Mouse (Mus musculus) liver, adult 2 months (tissue): ENCODE data around the gene Atp5d. TPM values are rescaled to one million over a fixed set of nuclear protein-coding genes. Genes with fewer than 3 reads are reported as not detected.

Experiments
- DNase-seq: peaks from one replicate; pipeline ENCODE4 v3.0.0-alpha.2; 2011; ENCODE audit warnings: low read depth, low spot score; ENCODE audit errors: extremely low read depth
- H3K27ac ChIP-seq: fragments of 200-500 bp; replicated peaks from 2 replicates; pipeline ENCODE4 v1.5.1; 2012; ENCODE audit warnings: low read depth, mild to moderate bottlenecking, control low read depth, inconsistent platforms, low read length; ENCODE audit not compliant: insufficient read depth
- H3K27me3 ChIP-seq: fragments of 200-500 bp; 2 replicates; pipeline ENCODE4 v1.6.1; 2012; ENCODE audit warnings: mild to moderate bottlenecking, moderate library complexity, low read length, inconsistent platforms; ENCODE audit not compliant: control insufficient read depth, insufficient read depth
- H3K36me3 ChIP-seq: fragments of 200-500 bp; 2 replicates; pipeline ENCODE4 v1.6.1; 2012; ENCODE audit warnings: low read length, inconsistent platforms; ENCODE audit not compliant: control insufficient read depth, insufficient read depth
- H3K4me1 ChIP-seq: fragments of 200-500 bp; 2 replicates; pipeline ENCODE4 v1.6.1; 2011; ENCODE audit warnings: low read length; ENCODE audit not compliant: control insufficient read depth, insufficient read depth
- H3K4me3 ChIP-seq: fragments of 200-500 bp; 2 replicates; pipeline ENCODE4 v1.5.1; 2011; ENCODE audit warnings: low read depth, mild to moderate bottlenecking, control low read depth, low read length, moderate library complexity; ENCODE audit not compliant: insufficient read depth
- H3K79me2 ChIP-seq: fragments of 200-500 bp; 2 replicates; pipeline ENCODE4 v1.6.1; 2012; ENCODE audit warnings: inconsistent platforms, mild to moderate bottlenecking, low read length, moderate library complexity; ENCODE audit not compliant: control insufficient read depth, insufficient read depth
- H3K9ac ChIP-seq: fragments of 200-500 bp; 2 replicates; pipeline ENCODE4 v1.6.1; 2012; ENCODE audit warnings: low read depth, mild to moderate bottlenecking, control low read depth, inconsistent platforms, low read length
- CTCF ChIP-seq: fragments of 200-500 bp; IDR thresholded peaks from 2 replicates; pipeline ENCODE4 v1.5.1; 2011; ENCODE audit warnings: low read depth, low read length, control low read depth
- POLR2A ChIP-seq: fragments of 200-500 bp; IDR thresholded peaks from 2 replicates; pipeline ENCODE4 v1.6.1; 2011; ENCODE audit warnings: low read length, control low read depth; ENCODE audit not compliant: insufficient read depth; ENCODE audit errors: extremely low read depth
- WGBS: fragments of 180-500 bp; shearing (Covaris S2); methylation state at CpG from one replicate; pipeline ENCODE4 v1.1.7; 2018; 5-methylcytosine and 5-hydroxymethylcytosine counted together
- polyA plus RNA-seq: library from polyadenylated mRNA; depleted of rRNA; stranded (reverse); fragments of >200 nt; gene quantifications from 2 replicates; pipeline ENCODE4 v1.2.3, GENCODE M21; 2012
- total RNA-seq: library from RNA; depleted of rRNA; stranded (reverse); fragments of >200 nt; gene quantifications from 2 replicates; pipeline ENCODE4 v1.2.3, GENCODE M21; 2014

Atp5d gene
- total and polyA plus RNA-seq, 2 experiments, result 144 to 1,387 TPM

DNA sequence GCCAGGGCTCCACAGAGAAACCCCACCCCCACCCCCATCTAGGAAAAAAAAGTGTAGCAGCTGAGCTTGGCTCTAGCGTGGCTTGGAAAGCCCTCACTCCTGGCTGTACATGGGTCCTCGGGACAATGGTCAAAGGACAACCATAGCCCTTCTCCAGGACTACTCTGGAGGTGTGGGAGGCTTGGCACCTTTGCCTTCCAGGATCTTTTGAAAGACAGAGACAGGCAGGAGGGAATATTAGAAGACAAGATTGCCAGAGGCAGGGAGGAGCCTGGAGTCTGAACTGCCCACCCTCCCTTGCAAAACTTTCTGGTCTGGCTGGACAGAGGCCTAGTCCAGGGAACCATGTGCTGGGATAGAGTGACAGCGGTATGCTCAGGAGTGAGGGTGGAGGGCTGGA, 43.7 kb upstream of the Atp5d start:
- H3K27me3 ChIP-seq, result no peaks in the 10 kb centered on the region
- no peak overlapping the region for H3K4me3 ChIP-seq
- WGBS, result 19% methylated on average over 3 of the region's 3 CpGs
- H3K4me1 ChIP-seq, result peaks cover 82% of the 10 kb centered on the region
- peak; percentile 88 for DNase-seq
- peaks cover 75% of the 10 kb centered on the region for H3K79me2 ChIP-seq
- no peaks in the 10 kb centered on the region for H3K36me3 ChIP-seq
- peak overlapping the region; percentile 39 for H3K9ac ChIP-seq
- TF ChIP-seq CTCF (no peak), POLR2A (no peak)
- H3K27ac ChIP-seq, result peak overlapping the region; percentile 80

DNA sequence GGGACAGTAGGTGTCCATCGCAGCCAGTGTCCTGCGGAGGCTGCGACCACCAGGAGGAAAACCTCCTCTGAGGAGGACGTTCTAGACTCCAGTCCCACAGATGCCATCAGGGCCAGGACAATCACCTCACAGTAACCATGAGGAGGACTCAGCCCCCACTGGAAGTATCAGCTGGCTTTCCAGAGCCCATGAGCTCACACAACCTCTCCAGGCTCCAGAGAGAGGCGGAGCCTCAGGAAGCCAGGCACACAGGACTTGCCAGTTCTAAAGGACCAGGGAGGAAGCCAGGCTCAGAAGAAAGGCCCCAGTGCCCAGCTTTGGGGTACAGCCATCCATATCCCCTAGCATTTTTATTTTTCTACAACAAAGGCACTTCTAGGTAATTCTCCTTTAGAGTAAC, 42.9 kb upstream of the Atp5d start:
- no peaks in the 10 kb centered on the region for H3K36me3 ChIP-seq
- peaks cover 75% of the 10 kb centered on the region for H3K79me2 ChIP-seq
- DNase-seq, result no peak
- peaks cover 83% of the 10 kb centered on the region for H3K4me1 ChIP-seq
- H3K27me3 ChIP-seq, result no peaks in the 10 kb centered on the region
- H3K4me3 ChIP-seq, result no peak overlapping the region
- TF ChIP-seq CTCF (no peak), POLR2A (no peak)
- WGBS, result 66% methylated on average over 5 of the region's 5 CpGs
- H3K27ac ChIP-seq, result peak overlapping the region; percentile 80
- H3K9ac ChIP-seq, result peak overlapping the region; percentile 39

- H3K27ac ChIP-seq, result no peak overlapping the region; the same call in 1 of the 2 replicates
- no peak for DNase-seq
- TF ChIP-seq CTCF, result no peak
- TF ChIP-seq POLR2A, result no peak
- H3K4me1 ChIP-seq, result peaks cover 74% of the 10 kb centered on the region
- H3K27me3 ChIP-seq, result no peaks in the 10 kb centered on the region
- no peak overlapping the region for H3K9ac ChIP-seq
- no peaks in the 10 kb centered on the region for H3K36me3 ChIP-seq
- peaks cover 72% of the 10 kb centered on the region for H3K79me2 ChIP-seq
- WGBS, result 19% methylated on average over 7 of the region's 7 CpGs
- no peak overlapping the region for H3K4me3 ChIP-seq
Observed at GRCm38 (mm10) chr10:80097275-80097674, 41.2 kb upstream of the Atp5d start.

- Histone ChIP-seq H3K4me1 (peaks cover 63% of the 10 kb centered on the region), H3K27ac (peak overlapping the region; percentile 91), H3K27me3 (no peaks in the 10 kb centered on the region), H3K9ac (peak overlapping the region; percentile 7; the same call in 1 of the 2 replicates), H3K4me3 (no peak overlapping the region), H3K79me2 (peaks cover 61% of the 10 kb centered on the region), H3K36me3 (no peaks in the 10 kb centered on the region)
- peak; percentile 83 for DNase-seq
- TF ChIP-seq CTCF, result no peak
- 10% methylated on average over 5 of the region's 5 CpGs for WGBS
Observed at GRCm38 (mm10) chr10:80098630-80099029, 39.8 kb upstream of the Atp5d start.

DNA sequence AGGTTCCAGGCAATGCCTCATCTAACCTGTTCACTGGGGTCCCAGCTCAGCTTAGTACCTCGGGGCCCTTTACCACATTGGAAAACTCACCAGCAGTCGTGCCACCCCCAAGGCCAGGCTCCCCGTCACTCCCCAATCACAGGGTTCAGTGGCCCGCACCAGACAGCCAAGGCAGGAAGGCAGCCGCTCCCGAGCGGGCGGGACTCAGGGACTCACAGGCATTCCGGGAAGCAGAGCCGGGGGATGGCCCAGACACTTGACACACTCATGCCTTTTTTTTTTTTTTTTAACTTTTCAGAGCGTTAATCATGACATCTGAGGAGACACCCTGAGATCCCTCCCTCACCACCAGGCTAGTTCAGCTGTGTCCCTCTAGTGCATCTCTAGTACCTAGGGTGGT, 37.5 kb upstream of the Atp5d start:
- WGBS, result 2% methylated on average over 11 of the region's 11 CpGs
- no peaks in the 10 kb centered on the region for H3K36me3 ChIP-seq
- H3K27ac ChIP-seq, result peak overlapping the region; percentile 91
- H3K4me1 ChIP-seq, result peaks cover 46% of the 10 kb centered on the region
- DNase-seq, result no peak
- peaks cover 51% of the 10 kb centered on the region for H3K79me2 ChIP-seq
- H3K9ac ChIP-seq, result peak overlapping the region; percentile 99
- H3K27me3 ChIP-seq, result no peaks in the 10 kb centered on the region
- TF ChIP-seq POLR2A (no peak), CTCF (no peak)
- H3K4me3 ChIP-seq, result peak overlapping the region; percentile 99

- DNase-seq, result no peak
- Histone ChIP-seq H3K36me3 (no peaks in the 10 kb centered on the region), H3K27ac (peak overlapping the region; percentile 91), H3K27me3 (no peaks in the 10 kb centered on the region), H3K79me2 (peaks cover 39% of the 10 kb centered on the region), H3K4me1 (peaks cover 34% of the 10 kb centered on the region), H3K4me3 (peak overlapping the region; percentile 99), H3K9ac (peak overlapping the region; percentile 99)
- TF ChIP-seq POLR2A, result peak; percentile 55; the same call in 1 of the 2 replicates
- TF ChIP-seq CTCF, result no peak
- under 1% methylated on average over 49 of the region's 59 CpGs for WGBS
Observed at GRCm38 (mm10) chr10:80102216-80102915, 36.1 kb upstream of the Atp5d start.
